Mouse (Mus musculus) embryonic facial prominence, embryonic 10.5 days (tissue): ENCODE data around the gene Sv2c. TPM values are rescaled to one million over a fixed set of nuclear protein-coding genes. Genes with fewer than 3 reads are reported as not detected.

Source experiments
- DNase-seq: peaks from one replicate; pipeline ENCODE4 v3.0.0-alpha.2; 2017; ENCODE audit warnings: low spot score
- H3K27ac ChIP-seq: fragments of 300-500 bp; sonication (generic); replicated peaks from 2 replicates; pipeline ENCODE4 v1.5.1; 2016; ENCODE audit warnings: mild to moderate bottlenecking
- H3K27me3 ChIP-seq: fragments of 300-500 bp; sonication (generic); replicated peaks from 2 replicates; pipeline ENCODE4 v1.6.1; 2016; ENCODE audit warnings: low read depth, mild to moderate bottlenecking; ENCODE audit not compliant: poor library complexity, severe bottlenecking
- H3K36me3 ChIP-seq: fragments of 300-500 bp; sonication (generic); replicated peaks from 2 replicates; pipeline ENCODE4 v1.6.1; 2016; ENCODE audit warnings: mild to moderate bottlenecking, moderate library complexity
- H3K4me1 ChIP-seq: fragments of 300-500 bp; sonication (generic); 2 replicates; pipeline ENCODE4 v1.6.1; 2016
- H3K4me3 ChIP-seq: fragments of 300-500 bp; sonication (generic); 2 replicates; pipeline ENCODE4 v1.5.1; 2016; ENCODE audit warnings: mild to moderate bottlenecking, moderate library complexity
- H3K9me3 ChIP-seq: fragments of 300-500 bp; sonication (generic); 2 replicates; pipeline ENCODE4 v1.6.1; 2016; ENCODE audit warnings: mild to moderate bottlenecking
- WGBS: fragments of 180-500 bp; shearing (Covaris S2); methylation state at CpG from one replicate; pipeline ENCODE4 v1.1.7; 2016; 5-methylcytosine and 5-hydroxymethylcytosine counted together
- polyA plus RNA-seq: library from polyadenylated mRNA; unstranded; fragments of >200 nt; fragmentation: Nextera tagmentation; extraction: Ambion mirVana; gene quantifications from 2 replicates; pipeline ENCODE4 v1.2.1, GENCODE M21; 2016

Sv2c gene
- polyA plus RNA-seq, 1 experiment from 2014 or later: 0.87 TPM

DNA sequence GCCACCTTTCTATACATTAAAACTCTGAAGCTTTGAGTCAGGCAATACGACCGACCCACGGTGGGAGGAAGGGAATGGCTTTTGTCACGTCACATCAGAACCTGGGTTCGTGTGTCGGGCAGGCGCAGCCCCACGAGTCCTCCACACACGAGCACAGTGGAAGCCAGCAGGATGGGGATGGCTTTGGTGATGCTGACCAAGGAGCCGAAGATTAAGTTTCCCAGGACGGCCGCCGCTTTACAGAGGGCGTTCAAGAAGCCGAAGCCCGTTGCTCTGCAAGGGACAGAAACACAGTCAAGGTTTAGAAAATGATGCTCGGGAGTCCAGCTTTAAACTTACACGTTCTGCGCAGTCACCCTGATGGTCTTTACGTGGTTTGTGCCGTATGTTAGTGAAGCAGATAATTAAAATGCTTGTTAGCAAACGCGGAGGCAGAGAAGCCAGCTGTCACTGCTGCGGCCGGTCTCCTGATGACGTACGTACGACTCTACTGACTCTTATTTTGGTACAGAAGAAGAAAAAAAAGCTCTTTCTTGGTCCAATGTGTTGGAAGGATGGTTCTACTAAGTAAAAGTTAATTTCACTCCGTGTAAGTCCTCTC, 171.1 kb downstream of the Sv2c start:
- Histone ChIP-seq H3K9me3 (no peaks in the 10 kb centered on the region), H3K27me3 (peaks cover 15% of the 10 kb centered on the region; the same call in 1 of the 2 replicates), H3K27ac (peak overlapping the region; percentile 75), H3K4me3 (peak overlapping the region; percentile 56), H3K36me3 (no peaks in the 10 kb centered on the region), H3K4me1 (peaks cover 72% of the 10 kb centered on the region)
- WGBS: 14% methylated on average over 29 of the region's 29 CpGs
- peak; percentile 53 for DNase-seq

DNA sequence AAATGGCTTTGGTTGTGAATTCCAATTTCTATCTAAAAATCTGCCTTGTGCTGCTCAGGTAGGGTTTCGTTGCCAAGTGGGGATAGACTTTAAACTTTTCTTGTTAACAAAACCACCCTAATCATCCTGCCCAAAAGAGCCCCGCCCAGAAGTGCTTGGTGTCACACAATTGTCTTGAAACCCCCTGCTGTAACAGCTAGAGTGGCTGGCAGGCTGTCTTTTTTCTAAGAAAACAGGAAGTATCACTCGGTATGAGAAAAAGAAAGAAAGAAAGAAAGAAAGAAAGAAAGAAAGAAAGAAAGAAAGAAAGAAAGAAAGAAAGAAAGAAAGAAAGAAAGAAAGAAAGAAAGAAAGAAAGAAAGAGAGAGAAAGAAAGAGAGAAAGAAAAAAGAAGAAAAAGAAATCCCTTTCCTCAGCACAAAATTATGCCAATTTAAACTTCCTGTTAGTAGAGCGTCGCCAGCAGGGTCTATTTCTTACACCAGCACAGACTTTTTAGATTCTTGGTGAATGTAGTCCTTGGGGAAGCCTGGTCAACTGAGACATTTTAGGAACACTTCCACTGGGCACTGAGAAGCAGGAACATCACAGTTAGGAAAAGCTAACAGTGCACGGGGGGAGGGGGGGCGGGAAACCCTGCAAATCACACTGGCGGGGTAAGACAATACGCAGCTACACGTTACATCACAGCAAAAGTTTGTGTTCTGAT, 171.7 kb downstream of the Sv2c start:
- WGBS: 7% methylated on average over 10 of the region's 10 CpGs
- Histone ChIP-seq H3K27me3 (peaks cover 15% of the 10 kb centered on the region; the same call in 1 of the 2 replicates), H3K36me3 (no peaks in the 10 kb centered on the region), H3K27ac (peak overlapping the region; percentile 81), H3K4me3 (peak overlapping the region; percentile 56), H3K4me1 (peaks cover 67% of the 10 kb centered on the region), H3K9me3 (no peaks in the 10 kb centered on the region)
- DNase-seq: no peak

DNA sequence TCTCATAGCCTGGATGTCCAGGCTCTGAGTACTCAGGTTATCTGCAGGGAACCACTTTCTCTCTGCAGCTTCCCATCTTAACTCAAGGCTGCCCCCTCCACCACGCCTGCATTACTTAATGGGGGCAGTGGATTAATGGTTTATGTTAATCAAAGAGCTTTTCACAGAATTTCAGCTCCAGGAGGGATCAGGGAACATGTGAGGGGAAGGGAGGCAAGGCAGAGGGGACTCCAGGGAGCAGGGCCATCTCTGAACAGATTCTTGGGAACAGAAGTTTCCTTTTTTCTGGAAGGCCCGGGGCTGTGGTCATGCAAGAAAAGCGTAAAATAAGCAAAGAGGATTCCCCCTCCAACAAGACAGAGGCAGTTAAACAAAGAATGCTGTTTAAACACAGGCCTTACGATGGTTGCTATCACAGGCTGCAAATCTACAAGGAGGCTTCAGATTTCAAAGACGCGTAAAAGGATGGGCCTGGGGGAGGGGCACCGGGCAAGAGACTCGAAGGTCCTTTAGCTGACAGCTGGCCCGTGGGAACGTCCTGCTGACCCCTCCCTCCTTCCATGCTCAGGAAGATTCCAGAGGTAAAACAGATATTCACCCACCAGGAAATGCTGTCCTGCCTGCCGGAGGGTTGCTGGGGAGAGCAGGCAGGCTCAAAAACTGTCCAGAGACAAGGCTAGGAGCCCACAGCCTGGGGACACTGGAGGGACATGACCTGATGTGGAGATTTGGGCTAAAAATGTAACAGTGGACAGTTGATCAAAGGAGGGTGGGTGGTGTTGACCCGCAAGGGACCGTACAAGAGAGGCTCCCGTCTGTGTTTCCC, 172.5 kb downstream of the Sv2c start:
- WGBS: 2% methylated on average over 14 of the region's 14 CpGs
- H3K36me3 ChIP-seq: no peaks in the 10 kb centered on the region

DNA sequence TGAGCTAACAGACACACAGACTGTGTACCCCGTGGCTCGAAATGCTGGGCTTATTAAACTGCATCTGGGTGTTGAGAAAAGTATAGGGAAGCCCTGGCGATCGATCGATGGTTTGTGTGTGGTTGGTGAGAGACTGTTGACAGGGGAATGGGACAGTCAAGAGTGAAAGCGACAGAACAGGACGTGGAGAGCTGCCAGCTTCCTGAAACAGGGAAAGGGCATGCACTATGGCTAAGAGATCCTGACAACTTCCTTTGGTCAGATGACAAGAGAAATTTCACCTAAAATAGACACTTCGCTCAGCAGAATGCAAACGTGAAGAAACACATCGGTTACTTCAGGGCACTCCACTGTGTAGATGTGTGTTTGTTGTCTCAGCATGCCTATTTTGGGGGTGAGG, 175.2 kb downstream of the Sv2c start:
- Histone ChIP-seq H3K4me3 (no peak overlapping the region), H3K36me3 (no peaks in the 10 kb centered on the region), H3K27me3 (peaks cover 8% of the 10 kb centered on the region; the same call in 1 of the 2 replicates), H3K27ac (no peak overlapping the region), H3K4me1 (peaks cover 39% of the 10 kb centered on the region), H3K9me3 (no peaks in the 10 kb centered on the region)
- no peak for DNase-seq
- 82% methylated on average over 10 of the region's 10 CpGs for WGBS

More for the DNA sequence above, 172.5 kb downstream of the Sv2c start:
- H3K9me3 ChIP-seq: no peaks in the 10 kb centered on the region
- H3K27ac ChIP-seq: peak overlapping the region; percentile 81
- DNase-seq: peak; percentile 75
- H3K27me3 ChIP-seq: peaks cover 15% of the 10 kb centered on the region; the same call in 1 of the 2 replicates
- H3K4me1 ChIP-seq: peaks cover 59% of the 10 kb centered on the region
- peak overlapping the region; percentile 56 for H3K4me3 ChIP-seq

DNA sequence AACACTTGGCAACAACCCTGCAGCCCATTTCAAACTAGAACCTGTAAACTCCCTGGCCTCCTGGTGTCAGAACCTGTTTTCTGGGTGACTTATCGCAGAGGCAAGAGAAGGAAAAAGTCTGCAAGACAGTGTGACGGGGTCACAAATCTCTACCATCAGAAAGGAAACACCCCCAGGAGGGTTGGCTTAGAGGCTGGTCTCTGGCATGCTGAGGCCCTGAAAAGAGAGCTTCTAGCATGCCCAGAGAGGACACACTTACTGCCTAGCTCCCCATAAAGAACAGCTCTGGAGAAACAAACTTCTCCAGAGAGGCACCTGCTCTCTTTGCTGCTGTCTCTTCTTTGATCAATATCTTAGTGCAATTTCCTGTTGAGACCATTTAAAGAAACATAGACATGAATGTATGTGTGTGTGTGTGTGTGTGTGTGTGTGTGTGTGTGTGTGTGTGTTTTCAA, 176.0 kb downstream of the Sv2c start:
- H3K4me1 ChIP-seq: peaks cover 31% of the 10 kb centered on the region
- no peak overlapping the region for H3K4me3 ChIP-seq
- H3K27ac ChIP-seq: no peak overlapping the region
- 77% methylated on average over 2 of the region's 2 CpGs for WGBS
- no peaks in the 10 kb centered on the region for H3K9me3 ChIP-seq
- no peaks in the 10 kb centered on the region for H3K36me3 ChIP-seq
- peaks cover under 1% of the 10 kb centered on the region; the same call in 1 of the 2 replicates for H3K27me3 ChIP-seq
- no peak for DNase-seq

DNA sequence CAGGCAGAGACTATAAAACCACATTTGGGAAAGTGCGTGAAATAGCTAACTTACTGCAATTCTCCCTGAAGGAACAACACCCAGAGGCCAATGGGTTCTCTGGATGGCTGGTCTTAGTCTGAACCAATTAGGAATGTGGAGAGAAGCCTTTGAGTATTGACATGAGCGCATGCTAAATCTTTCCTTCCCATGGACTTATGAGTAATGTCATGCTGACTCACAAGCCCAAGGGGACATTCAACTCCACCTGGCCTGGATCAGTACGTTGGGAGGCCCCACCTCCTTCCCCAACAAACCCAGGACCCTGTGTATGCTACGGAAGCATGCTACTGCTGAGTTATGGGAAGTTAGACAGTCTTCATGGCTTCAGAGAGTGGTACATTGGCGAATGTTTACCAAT, 177.2 kb downstream of the Sv2c start:
- H3K9me3 ChIP-seq: no peaks in the 10 kb centered on the region
- H3K4me3 ChIP-seq: no peak overlapping the region
- WGBS: 84% methylated on average over 5 of the region's 5 CpGs
- peaks cover 28% of the 10 kb centered on the region for H3K4me1 ChIP-seq
- H3K36me3 ChIP-seq: no peaks in the 10 kb centered on the region
- H3K27ac ChIP-seq: no peak overlapping the region
- DNase-seq: no peak
- H3K27me3 ChIP-seq: no peaks in the 10 kb centered on the region; the same call in 1 of the 2 replicates

DNA sequence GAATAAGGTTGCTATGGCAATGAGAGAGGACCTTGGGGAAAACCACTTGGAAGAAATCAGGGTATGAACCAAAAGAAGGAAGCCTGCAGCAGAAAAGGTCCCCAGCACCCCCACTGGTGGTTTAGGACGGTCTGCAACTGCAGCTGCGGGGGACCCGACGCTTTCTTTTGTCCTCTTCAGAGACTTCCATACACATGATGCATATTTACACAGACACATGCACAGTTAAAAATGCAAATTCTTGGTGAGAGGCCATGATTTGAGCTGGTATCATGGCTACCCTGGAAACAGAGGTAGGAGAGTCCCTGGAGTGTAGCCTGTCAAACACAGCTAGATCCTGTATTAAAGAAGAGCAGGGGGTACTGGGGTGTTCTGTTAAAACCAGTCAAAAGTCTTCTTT, 178.7 kb downstream of the Sv2c start:
- Histone ChIP-seq H3K27me3 (no peaks in the 10 kb centered on the region; the same call in 1 of the 2 replicates), H3K4me3 (no peak overlapping the region), H3K4me1 (peaks cover 14% of the 10 kb centered on the region; the same call in 1 of the 2 replicates), H3K27ac (no peak overlapping the region), H3K9me3 (no peaks in the 10 kb centered on the region), H3K36me3 (no peaks in the 10 kb centered on the region)
- no peak for DNase-seq
- WGBS: 77% methylated on average over 4 of the region's 4 CpGs

DNA sequence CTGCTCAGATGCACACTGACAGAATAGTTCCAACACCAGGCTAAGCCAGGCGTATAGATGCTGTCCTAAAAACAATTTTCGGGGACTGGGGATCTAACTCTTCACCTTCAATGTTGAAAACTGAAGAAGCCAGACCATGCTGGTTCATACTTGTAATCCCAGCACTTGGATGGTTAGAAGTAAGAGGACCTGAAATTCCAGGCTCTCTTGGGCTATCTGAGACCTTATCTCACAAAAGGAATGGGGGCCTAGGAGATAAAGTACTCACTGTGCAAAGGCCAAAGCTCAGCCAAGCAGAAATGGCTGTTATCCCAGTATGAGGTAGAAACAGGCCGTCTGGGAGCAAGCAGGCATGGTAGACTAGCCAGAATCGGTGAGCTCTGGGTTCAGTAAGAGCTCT, 180.1 kb downstream of the Sv2c start:
- no peaks in the 10 kb centered on the region for H3K27me3 ChIP-seq
- no peak overlapping the region for H3K27ac ChIP-seq
- H3K9me3 ChIP-seq: no peaks in the 10 kb centered on the region
- peaks cover 11% of the 10 kb centered on the region; the same call in 1 of the 2 replicates for H3K4me1 ChIP-seq
- no peak overlapping the region for H3K4me3 ChIP-seq
- no peak for DNase-seq
- 86% methylated on average over 4 of the region's 4 CpGs for WGBS
- no peaks in the 10 kb centered on the region for H3K36me3 ChIP-seq

DNA sequence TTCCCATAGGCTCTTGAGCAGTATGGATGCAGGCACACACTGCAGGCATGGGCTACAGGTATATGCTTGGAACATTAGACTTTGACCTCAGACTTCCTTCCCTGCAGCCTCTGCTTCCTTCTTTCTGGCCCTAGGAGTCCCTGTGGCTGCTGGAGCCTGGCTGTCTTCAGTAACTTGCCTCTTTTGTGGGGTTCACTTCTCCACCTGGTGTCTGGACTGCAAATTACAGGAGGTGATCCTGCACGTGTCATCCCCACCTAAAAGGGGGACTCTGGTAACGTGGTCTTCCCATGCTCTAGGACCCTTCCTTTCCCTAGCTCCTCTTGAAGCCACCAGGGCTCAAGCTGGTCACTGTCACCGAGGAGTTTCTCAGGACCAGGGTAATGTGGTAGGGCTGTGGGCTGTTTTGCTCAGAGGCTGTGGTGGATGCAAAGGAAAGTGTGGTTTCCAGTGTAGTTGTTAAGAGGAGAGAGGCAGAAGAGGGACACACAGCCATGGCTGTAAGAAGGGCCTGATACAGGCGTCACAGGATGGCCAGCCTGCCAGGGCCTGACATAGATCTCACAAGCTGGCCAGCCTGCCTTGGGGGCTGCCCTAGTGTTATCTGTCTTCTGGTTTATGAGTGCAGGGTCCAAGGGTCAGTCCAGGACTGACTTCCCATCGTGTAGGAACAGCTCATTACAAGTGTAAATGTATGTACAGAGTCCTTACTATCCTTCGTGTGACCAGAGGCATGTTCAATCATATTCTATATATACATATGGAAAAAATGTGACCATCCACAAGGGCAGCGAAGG, 181.1 kb downstream of the Sv2c start:
- no peaks in the 10 kb centered on the region for H3K27me3 ChIP-seq
- no peak overlapping the region for H3K27ac ChIP-seq
- H3K4me3 ChIP-seq: no peak overlapping the region
- 65% methylated on average over 7 of the region's 7 CpGs for WGBS
- H3K4me1 ChIP-seq: peaks cover 6% of the 10 kb centered on the region; the same call in 1 of the 2 replicates
- no peaks in the 10 kb centered on the region for H3K36me3 ChIP-seq
- no peaks in the 10 kb centered on the region for H3K9me3 ChIP-seq
- DNase-seq: peak; percentile 37

DNA sequence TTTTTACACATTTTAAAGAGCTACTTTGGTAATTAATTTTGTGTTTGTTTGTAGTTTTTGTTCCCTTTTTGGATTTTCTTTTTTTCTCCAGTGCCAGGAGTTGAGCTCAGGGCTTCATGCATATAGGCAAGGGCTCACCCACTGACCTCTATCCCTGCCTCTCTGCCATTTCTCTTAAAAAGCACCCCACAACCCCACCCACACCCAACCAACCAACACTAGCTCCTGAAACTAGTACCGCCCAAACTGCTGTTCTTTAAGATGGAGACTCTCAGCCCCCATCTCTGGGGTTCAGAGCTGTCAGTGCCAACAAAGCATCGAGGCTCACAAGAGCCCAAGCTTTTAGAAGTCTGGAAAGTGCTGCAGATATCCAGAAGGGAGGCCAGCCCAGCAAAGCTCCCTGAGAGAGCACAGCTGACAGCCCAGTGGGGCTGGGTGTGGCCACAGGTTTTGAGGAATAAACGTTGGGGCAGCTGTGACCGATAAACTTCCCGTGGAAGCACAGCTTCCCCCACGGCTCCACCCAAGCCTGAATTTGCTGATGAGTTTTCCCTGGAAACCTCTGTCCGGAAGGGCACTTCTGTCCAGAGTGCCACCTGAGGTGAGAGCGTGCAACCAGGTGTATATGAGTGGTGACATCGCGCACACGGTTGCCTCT, 181.8 kb downstream of the Sv2c start:
- Histone ChIP-seq H3K4me1 (peaks cover 6% of the 10 kb centered on the region; the same call in 1 of the 2 replicates), H3K27me3 (no peaks in the 10 kb centered on the region), H3K4me3 (no peak overlapping the region), H3K36me3 (no peaks in the 10 kb centered on the region), H3K27ac (no peak overlapping the region), H3K9me3 (no peaks in the 10 kb centered on the region)
- DNase-seq: no peak
- 82% methylated on average over 11 of the region's 11 CpGs for WGBS

DNA sequence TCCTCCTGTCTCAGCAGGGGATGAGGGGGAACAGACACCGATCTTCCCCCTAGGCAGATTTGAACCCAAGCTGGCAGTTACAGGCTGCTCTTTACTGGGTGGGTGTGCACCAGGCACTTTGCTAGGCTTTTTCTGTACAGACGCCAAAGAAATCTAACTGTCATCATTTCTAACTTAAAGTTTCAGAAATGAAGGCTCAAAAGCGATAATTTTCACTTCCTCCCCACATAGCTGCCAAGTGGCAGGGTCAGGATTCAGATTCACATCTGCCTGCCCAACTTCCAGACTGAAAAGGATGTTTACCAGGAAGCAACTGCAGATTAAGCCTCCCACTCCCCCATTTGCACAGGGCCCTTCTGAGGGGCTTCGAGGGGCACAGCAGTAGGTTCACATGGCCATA, 183.0 kb downstream of the Sv2c start:
- H3K27ac ChIP-seq: no peak overlapping the region
- no peaks in the 10 kb centered on the region for H3K9me3 ChIP-seq
- no peaks in the 10 kb centered on the region for H3K36me3 ChIP-seq
- no peak for DNase-seq
- H3K4me1 ChIP-seq: peaks cover 6% of the 10 kb centered on the region; the same call in 1 of the 2 replicates
- H3K4me3 ChIP-seq: no peak overlapping the region
- 84% methylated on average over 4 of the region's 4 CpGs for WGBS
- no peaks in the 10 kb centered on the region for H3K27me3 ChIP-seq
